Mouse (Mus musculus): ENCODE measurements around the gene Kcnn3. TPM values are rescaled to one million over a fixed set of nuclear protein-coding genes. Genes with fewer than 3 reads are reported as not detected.

The Kcnn3 gene
- polyA plus RNA-seq, 1 experiment: 0.02 TPM

GRCm38 (mm10) chr3:89490790-89491189 lies 29.2 kb upstream of the Kcnn3 start:
- Histone ChIP-seq H3K4me3 (replicated peaks) (no peak overlapping the region), H3K36me3 (ENCODE audit: control insufficient read depth) (no peaks in the 10 kb centered on the region), H3K4me1 (ENCODE audit: control insufficient read depth) (no peaks in the 10 kb centered on the region), H3K27me3 (ENCODE audit: control insufficient read depth) (peaks cover 9% of the 10 kb centered on the region), H3K9me3 (ENCODE audit: control insufficient read depth, low read length) (peaks cover 3% of the 10 kb centered on the region)
- TF ChIP-seq TAL1 (IDR thresholded peaks at IDR 0.05; ENCODE audit: low read length): no peak
- TF ChIP-seq GATA1 (IDR thresholded peaks at IDR 0.05; ENCODE audit: low read length): no peak

- peaks cover 7% of the 10 kb centered on the region for H3K27me3 ChIP-seq (ENCODE audit: control insufficient read depth)
- H3K4me1 ChIP-seq (ENCODE audit: control insufficient read depth): no peaks in the 10 kb centered on the region
- no peaks in the 10 kb centered on the region for H3K36me3 ChIP-seq (ENCODE audit: control insufficient read depth)
- H3K9me3 ChIP-seq (ENCODE audit: control insufficient read depth, low read length): peaks cover 3% of the 10 kb centered on the region
- TF ChIP-seq TAL1 (IDR thresholded peaks at IDR 0.05; ENCODE audit: low read length) (no peak), GATA1 (IDR thresholded peaks at IDR 0.05; ENCODE audit: low read length) (no peak)
- no peak overlapping the region for H3K4me3 ChIP-seq (replicated peaks)
Measured at GRCm38 (mm10) chr3:89491559-89491958, 28.4 kb upstream of the Kcnn3 start.

- Histone ChIP-seq H3K27me3 (ENCODE audit: control insufficient read depth) (no peaks in the 10 kb centered on the region), H3K9me3 (ENCODE audit: control insufficient read depth, low read length) (peaks cover 3% of the 10 kb centered on the region), H3K4me3 (replicated peaks) (no peak overlapping the region), H3K36me3 (ENCODE audit: control insufficient read depth) (no peaks in the 10 kb centered on the region), H3K4me1 (ENCODE audit: control insufficient read depth) (no peaks in the 10 kb centered on the region)
- TF ChIP-seq TAL1 (IDR thresholded peaks at IDR 0.05; ENCODE audit: low read length) (no peak), GATA1 (IDR thresholded peaks at IDR 0.05; ENCODE audit: low read length) (no peak)
Measured at GRCm38 (mm10) chr3:89492701-89493151, 27.2 kb upstream of the Kcnn3 start.

DNA sequence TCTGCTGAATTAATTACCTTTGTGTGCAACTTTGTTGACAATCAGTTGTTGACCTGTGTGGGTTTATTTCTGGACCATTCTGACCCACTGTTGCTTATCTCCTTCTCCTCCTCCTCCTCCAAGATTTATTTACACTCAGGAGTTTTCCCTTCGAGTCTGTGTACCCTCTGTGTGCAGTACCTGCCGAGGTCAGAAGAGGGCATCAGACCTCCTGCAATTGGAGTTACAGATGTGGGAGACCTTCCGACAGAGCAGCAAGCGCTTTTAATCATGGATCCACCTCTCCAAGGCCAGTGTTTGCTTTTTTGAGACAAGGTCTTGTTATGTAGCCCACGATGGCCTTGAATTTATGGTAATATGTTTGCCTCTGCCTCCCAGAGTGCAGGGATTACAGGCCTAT lies 25.3 kb upstream of the Kcnn3 start:
- no peaks in the 10 kb centered on the region for H3K27me3 ChIP-seq (ENCODE audit: control insufficient read depth)
- no peak for TF ChIP-seq GATA1 (IDR thresholded peaks at IDR 0.05; ENCODE audit: low read length)
- no peak for TF ChIP-seq TAL1 (IDR thresholded peaks at IDR 0.05; ENCODE audit: low read length)
- H3K4me1 ChIP-seq (ENCODE audit: control insufficient read depth): no peaks in the 10 kb centered on the region
- H3K9me3 ChIP-seq (ENCODE audit: control insufficient read depth, low read length): peaks cover 3% of the 10 kb centered on the region
- H3K36me3 ChIP-seq (ENCODE audit: control insufficient read depth): no peaks in the 10 kb centered on the region
- H3K4me3 ChIP-seq (replicated peaks): no peak overlapping the region

GRCm38 (mm10) chr3:89496366-89496765 lies 23.6 kb upstream of the Kcnn3 start:
- no peaks in the 10 kb centered on the region for H3K36me3 ChIP-seq (ENCODE audit: control insufficient read depth)
- H3K27me3 ChIP-seq (ENCODE audit: control insufficient read depth): no peaks in the 10 kb centered on the region
- peaks cover 3% of the 10 kb centered on the region for H3K9me3 ChIP-seq (ENCODE audit: control insufficient read depth, low read length)
- H3K4me1 ChIP-seq (ENCODE audit: control insufficient read depth): no peaks in the 10 kb centered on the region
- H3K4me3 ChIP-seq (replicated peaks): no peak overlapping the region
- no peak for TF ChIP-seq GATA1 (IDR thresholded peaks at IDR 0.05; ENCODE audit: low read length)
- TF ChIP-seq TAL1 (IDR thresholded peaks at IDR 0.05; ENCODE audit: low read length): no peak

DNA sequence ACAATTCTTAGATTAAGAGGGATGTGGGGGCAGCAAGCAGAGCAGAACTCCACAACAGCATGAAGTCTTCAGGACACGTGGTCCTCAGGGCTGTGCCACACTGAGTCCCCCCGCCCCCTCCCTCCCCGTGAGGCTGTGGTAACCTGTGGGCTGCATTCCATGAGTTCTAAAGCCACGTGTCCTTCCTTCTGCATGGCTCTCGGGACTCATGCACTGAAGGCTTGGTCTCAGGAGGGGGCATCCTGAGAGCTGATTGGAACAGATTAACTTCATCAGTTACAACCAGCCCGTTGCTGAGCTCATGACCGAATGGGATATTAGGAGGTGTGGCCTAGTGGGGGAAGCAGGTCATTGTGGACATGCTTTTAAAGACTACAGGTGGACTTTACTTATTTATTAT lies 20.3 kb upstream of the Kcnn3 start:
- Histone ChIP-seq H3K4me3 (replicated peaks) (no peak overlapping the region), H3K4me1 (ENCODE audit: control insufficient read depth) (no peaks in the 10 kb centered on the region), H3K27me3 (ENCODE audit: control insufficient read depth) (peaks cover under 1% of the 10 kb centered on the region; the same call in 1 of the 2 replicates), H3K36me3 (ENCODE audit: control insufficient read depth) (no peaks in the 10 kb centered on the region), H3K9me3 (ENCODE audit: control insufficient read depth, low read length) (peaks cover 2% of the 10 kb centered on the region)
- TF ChIP-seq GATA1 (IDR thresholded peaks at IDR 0.05; ENCODE audit: low read length) (no peak), TAL1 (IDR thresholded peaks at IDR 0.05; ENCODE audit: low read length) (no peak)

DNA sequence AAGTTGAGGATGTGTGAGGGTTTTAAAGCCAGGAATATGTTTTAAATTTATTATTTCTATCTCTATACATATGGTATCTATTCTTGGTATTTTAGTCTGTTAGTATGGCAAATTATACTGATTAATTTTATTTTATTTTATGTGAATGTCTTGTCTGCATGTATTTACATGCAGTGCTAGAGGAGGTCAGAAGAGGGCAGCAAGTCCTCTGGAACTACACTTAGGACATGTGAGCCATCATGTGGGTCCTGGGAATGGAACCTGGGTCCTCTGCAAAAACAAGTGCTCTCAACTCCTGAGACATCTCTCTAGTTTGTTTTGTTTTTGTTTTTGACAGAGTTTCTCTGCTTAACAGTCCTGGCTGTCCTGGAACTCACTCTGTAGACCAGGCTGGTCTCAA lies 18.5 kb upstream of the Kcnn3 start:
- Histone ChIP-seq H3K4me1 (ENCODE audit: control insufficient read depth) (no peaks in the 10 kb centered on the region), H3K27me3 (ENCODE audit: control insufficient read depth) (peaks cover 6% of the 10 kb centered on the region), H3K4me3 (replicated peaks) (no peak overlapping the region), H3K9me3 (ENCODE audit: control insufficient read depth, low read length) (no peaks in the 10 kb centered on the region), H3K36me3 (ENCODE audit: control insufficient read depth) (no peaks in the 10 kb centered on the region)
- TF ChIP-seq TAL1 (IDR thresholded peaks at IDR 0.05; ENCODE audit: low read length): no peak
- TF ChIP-seq GATA1 (IDR thresholded peaks at IDR 0.05; ENCODE audit: low read length): no peak

- TF ChIP-seq TAL1 (IDR thresholded peaks at IDR 0.05; ENCODE audit: low read length) (no peak), GATA1 (IDR thresholded peaks at IDR 0.05; ENCODE audit: low read length) (no peak)
- Histone ChIP-seq H3K36me3 (ENCODE audit: control insufficient read depth) (no peaks in the 10 kb centered on the region), H3K4me1 (ENCODE audit: control insufficient read depth) (no peaks in the 10 kb centered on the region), H3K27me3 (ENCODE audit: control insufficient read depth) (peaks cover 11% of the 10 kb centered on the region), H3K4me3 (replicated peaks) (no peak overlapping the region), H3K9me3 (ENCODE audit: control insufficient read depth, low read length) (no peaks in the 10 kb centered on the region)
Measured at GRCm38 (mm10) chr3:89502551-89502950, 17.4 kb upstream of the Kcnn3 start.

GRCm38 (mm10) chr3:89508041-89508440 lies 11.9 kb upstream of the Kcnn3 start:
- H3K4me1 ChIP-seq (ENCODE audit: control insufficient read depth): no peaks in the 10 kb centered on the region
- no peak overlapping the region for H3K4me3 ChIP-seq (replicated peaks)
- no peaks in the 10 kb centered on the region for H3K9me3 ChIP-seq (ENCODE audit: control insufficient read depth, low read length)
- TF ChIP-seq TAL1 (IDR thresholded peaks at IDR 0.05; ENCODE audit: low read length) (no peak), GATA1 (IDR thresholded peaks at IDR 0.05; ENCODE audit: low read length) (no peak)
- H3K36me3 ChIP-seq (ENCODE audit: control insufficient read depth): no peaks in the 10 kb centered on the region
- peaks cover 40% of the 10 kb centered on the region for H3K27me3 ChIP-seq (ENCODE audit: control insufficient read depth)

- Histone ChIP-seq H3K36me3 (ENCODE audit: control insufficient read depth) (no peaks in the 10 kb centered on the region), H3K4me3 (replicated peaks) (no peak overlapping the region), H3K9me3 (ENCODE audit: control insufficient read depth, low read length) (peaks cover 1% of the 10 kb centered on the region; the same call in 1 of the 2 replicates), H3K27me3 (ENCODE audit: control insufficient read depth) (peaks cover 36% of the 10 kb centered on the region), H3K4me1 (ENCODE audit: control insufficient read depth) (no peaks in the 10 kb centered on the region)
- TF ChIP-seq TAL1 (IDR thresholded peaks at IDR 0.05; ENCODE audit: low read length) (no peak), GATA1 (IDR thresholded peaks at IDR 0.05; ENCODE audit: low read length) (no peak)
Measured at GRCm38 (mm10) chr3:89510979-89511378, 9.0 kb upstream of the Kcnn3 start.

Data from erythroblast, embryonic 14.5 days (primary cell).